Comparison of ENCODE assay signal across 9 mouse cellular contexts in the genomic region with DNA sequence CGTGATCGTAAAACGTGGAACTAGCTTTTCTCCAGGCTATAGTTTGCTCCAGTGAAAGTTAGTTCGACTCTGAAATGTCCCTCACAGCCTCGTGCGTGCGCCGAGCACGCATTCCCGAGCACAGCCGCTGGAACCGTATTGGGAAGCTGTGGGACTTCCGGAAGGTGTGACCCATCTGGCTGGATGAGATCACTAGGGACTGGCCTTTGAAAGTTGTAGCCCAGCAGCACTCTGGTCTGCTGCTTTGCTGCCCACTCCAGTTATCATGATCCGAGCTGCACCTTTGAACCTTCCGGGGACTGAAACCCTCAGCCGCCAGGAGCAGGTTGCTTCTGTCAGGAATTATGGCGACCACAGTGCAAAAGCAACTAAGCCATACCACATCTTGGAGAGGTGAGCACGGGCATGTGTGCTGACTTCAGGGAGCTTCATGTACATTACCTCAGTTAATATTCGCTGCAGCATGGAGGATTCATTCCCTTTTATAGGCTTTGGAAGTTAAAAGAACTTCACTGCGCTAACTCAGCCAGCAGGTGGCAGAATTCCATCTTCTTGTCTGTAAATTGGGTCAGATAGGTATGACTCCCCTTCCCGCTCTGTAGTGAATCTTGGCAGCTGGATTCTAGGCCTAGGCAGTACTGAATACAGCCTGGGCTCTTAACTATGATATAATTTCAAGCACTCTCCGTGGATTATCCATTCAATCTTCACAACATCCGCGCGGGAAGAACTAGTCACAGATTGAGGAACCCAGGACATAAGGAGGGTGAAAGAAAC. TPM values are rescaled to one million over a fixed set of nuclear protein-coding genes. Genes with fewer than 3 reads are reported as not detected.
A peak's percentile ranks its signal among the peaks of the same experiment; 100 is the strongest.
DNase-seq lines count a peak whose midpoint lies in the region; ATAC-seq and TF ChIP-seq lines count a peak whose summit lies in the region.
"Had no signal": no experiment of that assay in that cellular context is flagged by ENCODE, and none has a peak within 500 bp of the region (broad histone marks: within the 10 kb centered on the region; RNA-seq: fewer than 3 reads in every experiment).

No protein-coding gene starts in this region.

- no peak overlapping the region for H3K4me2 ChIP-seq in forebrain, embryonic 16.5 days (ENCODE audit: low read length)
- H3K4me2 ChIP-seq in lung, embryonic 16.5 days (ENCODE audit: low read depth, low read length) = peak overlapping the region; percentile 47
- H3K4me2 ChIP-seq: limb, embryonic 15.5 days had no signal

- TF ChIP-seq CTCF in kidney, adult 2 months (conservative IDR thresholded peaks at IDR 0.05; ENCODE audit: insufficient read depth, insufficient read length, low read depth, low read length) = peak; percentile 39

- no peaks in the 10 kb centered on the region for H3K36me3 ChIP-seq in forebrain, embryonic 16.5 days (ENCODE audit: control insufficient read depth, insufficient read depth)
- no peaks in the 10 kb centered on the region for H3K36me3 ChIP-seq in kidney, adult 2 months (ENCODE audit: control insufficient read depth, insufficient read depth, low read length)
- H3K36me3 ChIP-seq in lung, embryonic 16.5 days (ENCODE audit: control insufficient read depth, insufficient read depth, low read length) = no peaks in the 10 kb centered on the region
- H3K36me3 ChIP-seq: limb, embryonic 15.5 days had no signal

- no peak overlapping the region for H3K9ac ChIP-seq in forebrain, embryonic 16.5 days (replicated peaks; ENCODE audit: low read depth, low read length)
- no peak overlapping the region for H3K9ac ChIP-seq in lung, embryonic 16.5 days (ENCODE audit: low read length)
- H3K9ac ChIP-seq: limb, embryonic 15.5 days had no signal

- ATAC-seq in forebrain, embryonic 16.5 days = peak; percentile 49; the same call in 1 of the 2 replicates
- peak; percentile 43; the same call in 1 of the 2 replicates for ATAC-seq in lung, embryonic 16.5 days (ENCODE audit: low read depth)

- no peaks in the 10 kb centered on the region for H3K9me3 ChIP-seq in forebrain, embryonic 16.5 days (ENCODE audit: control insufficient read depth, low read length)
- H3K9me3 ChIP-seq in lung, embryonic 16.5 days (ENCODE audit: control insufficient read depth, low read length) = no peaks in the 10 kb centered on the region
- H3K9me3 ChIP-seq: limb, embryonic 15.5 days had no signal

- H3K27me3 ChIP-seq in forebrain, embryonic 16.5 days (replicated peaks; ENCODE audit: control insufficient read depth, insufficient read depth, low read length) = peaks cover 46% of the 10 kb centered on the region
- peaks cover 1% of the 10 kb centered on the region; the same call in 1 of the 2 replicates for H3K27me3 ChIP-seq in kidney, adult 2 months (replicated peaks; ENCODE audit: control insufficient read depth, insufficient read depth, low read length)
- H3K27me3 ChIP-seq in lung, embryonic 16.5 days (ENCODE audit: control insufficient read depth, insufficient read depth, low read depth, low read length) = peaks cover 7% of the 10 kb centered on the region

- no peak for TF ChIP-seq POLR2A in kidney, adult 2 months (IDR thresholded peaks at IDR 0.05; ENCODE audit: low read depth, low read length)

- DNase-seq in cerebellum, postnatal 10 days = peak; percentile 67 to 74
- no peak for DNase-seq in cerebellum, adult 9-11 months
- DNase-seq in 3134 (ENCODE audit: extremely low read depth, insufficient read length, low spot score) = peak; percentile 21
- DNase-seq in adrenal gland, postnatal 10 days = peak; percentile 60
- peak; percentile 55 for DNase-seq in kidney, adult 2 months
- DNase-seq in testis, postnatal 14 days (ENCODE audit: low spot score) = peak; percentile 23

- H3K4me1 ChIP-seq in forebrain, embryonic 16.5 days (replicated peaks; ENCODE audit: control insufficient read depth, insufficient read depth, low read length) = no peaks in the 10 kb centered on the region
- no peaks in the 10 kb centered on the region for H3K4me1 ChIP-seq in kidney, adult 2 months (ENCODE audit: control insufficient read depth, insufficient read depth, low read length)
- no peaks in the 10 kb centered on the region for H3K4me1 ChIP-seq in lung, embryonic 16.5 days (replicated peaks; ENCODE audit: control insufficient read depth, insufficient read depth, low read length)
- H3K4me1 ChIP-seq: limb, embryonic 15.5 days had no signal

- H3K27ac ChIP-seq in forebrain, embryonic 16.5 days (ENCODE audit: low read length) = no peak overlapping the region
- no peak overlapping the region for H3K27ac ChIP-seq in kidney, adult 2 months (ENCODE audit: insufficient read depth, low read depth, low read length)
- no peak overlapping the region for H3K27ac ChIP-seq in lung, embryonic 16.5 days (ENCODE audit: low read length)
- H3K27ac ChIP-seq: limb, embryonic 15.5 days had no signal

- WGBS in forebrain, embryonic 16.5 days = 28% methylated on average over 25 of the region's 25 CpGs
- WGBS in kidney, adult 2 months = 34% methylated on average over 25 of the region's 25 CpGs
- 19% methylated on average over 25 of the region's 25 CpGs for WGBS in lung, embryonic 16.5 days

- no peak overlapping the region for H3K4me3 ChIP-seq in forebrain, embryonic 16.5 days (replicated peaks; ENCODE audit: low read length)
- no peak overlapping the region for H3K4me3 ChIP-seq in kidney, adult 2 months (ENCODE audit: insufficient read depth, low read depth, low read length)
- peak overlapping the region; percentile 18; the same call in 1 of the 2 replicates for H3K4me3 ChIP-seq in lung, embryonic 16.5 days (ENCODE audit: low read length)
- H3K4me3 ChIP-seq: limb, embryonic 15.5 days had no signal

RNA-seq across cellular contexts. Expression of a gene that starts 6.0 kb away (rescaled TPM):
- 10 to 100 TPM; 16.1 to 17.7 TPM for total RNA-seq in adrenal gland, postnatal 10 days (2021)
- 2.5 and 2.8 TPM in 2 replicates for polyA plus RNA-seq in forebrain, embryonic 16.5 days (2015; fragmentation: Nextera tagmentation; extraction: Ambion mirVana)
- 11.4 and 16.2 TPM in 2 replicates for polyA plus RNA-seq in kidney, adult 2 months (2012; rRNA removed)
- 16.5 and 18.4 TPM in 2 replicates for polyA plus RNA-seq in lung, embryonic 16.5 days (2015; fragmentation: Nextera tagmentation; extraction: Ambion mirVana)

RNA-seq across cellular contexts. Expression of a gene that starts 25.2 kb away (rescaled TPM):
- total RNA-seq in adrenal gland, postnatal 10 days (2021) = 10 to 100 TPM; 23.2 to 26.7 TPM
- polyA plus RNA-seq in forebrain, embryonic 16.5 days (2015; fragmentation: Nextera tagmentation; extraction: Ambion mirVana) = 54.5 and 56.0 TPM in 2 replicates
- 12.1 and 14.6 TPM in 2 replicates for polyA plus RNA-seq in kidney, adult 2 months (2012; rRNA removed)
- polyA plus RNA-seq in lung, embryonic 16.5 days (2015; fragmentation: Nextera tagmentation; extraction: Ambion mirVana) = 40.5 and 43.8 TPM in 2 replicates
